Mouse (Mus musculus) T-cell, adult 66 days (primary cell): ENCODE data around the gene Bcas2. TPM values are rescaled to one million over a fixed set of nuclear protein-coding genes. Genes with fewer than 3 reads are reported as not detected.

Source experiments
- total RNA-seq, 2 experiments: library from RNA; stranded (reverse); gene quantifications; 3 replicates in 1 of 2; 4 replicates in 1 of 2; pipeline ENCODE4 v1.2.4; 2023

Gene Bcas2
- total RNA-seq = 100 to 1,000 TPM in 1 of 2 experiments, 10 to 100 TPM in 1; 99.1 to 106 TPM

GRCm38 (mm10) chr3:103171505-103172267 lies at the start of gene Bcas2:
Gene Bcas2, plus strand, starts transcription at chr3:103171655.

Other genes starting within 250 kb of the Bcas2 start
- gene Sycp1, start 235.6 kb upstream of the Bcas2 start, total RNA-seq = under 1 TPM in 1 of 2 experiments, not detected in 1; 0.47 TPM
- not detected for gene Nr1h5, start 207.5 kb upstream of the Bcas2 start, total RNA-seq
- 100 to 1,000 TPM; 110 to 134 TPM for gene Sike1, start 175.9 kb upstream of the Bcas2 start, total RNA-seq
- 100 to 1,000 TPM; 402 to 457 TPM for gene Csde1, start 151.2 kb upstream of the Bcas2 start, total RNA-seq
- 100 to 1,000 TPM; 110 to 122 TPM for gene Nras, start 113.4 kb upstream of the Bcas2 start, total RNA-seq
- gene Ampd1, start 97.6 kb upstream of the Bcas2 start, total RNA-seq = 10 to 100 TPM in 1 of 2 experiments, 1 to 10 TPM in 1; 9.4 to 10.0 TPM
- gene Dennd2c, start 69.1 kb upstream of the Bcas2 start, total RNA-seq = 1 to 10 TPM; 2.3 to 2.6 TPM
- gene Trim33, start 107.6 kb downstream of the Bcas2 start, total RNA-seq = 10 to 100 TPM; 82.6 to 82.7 TPM